Mouse (Mus musculus) natural killer cell, adult 2 months (primary cell): Measurements from ENCODE around the gene Tuba1a.
"Not testable (repeated sequence)": the region's sequence is repeated elsewhere in the genome, so short reads cannot be mapped to it uniquely, and the experiment has no call there.

Experiments
- DNase-seq, 2 experiments: peaks; one replicate each; pipeline ENCODE4 v3.0.0; 2022; ENCODE audit warnings: low spot score in 2 of 2

Tuba1a gene

DNA sequence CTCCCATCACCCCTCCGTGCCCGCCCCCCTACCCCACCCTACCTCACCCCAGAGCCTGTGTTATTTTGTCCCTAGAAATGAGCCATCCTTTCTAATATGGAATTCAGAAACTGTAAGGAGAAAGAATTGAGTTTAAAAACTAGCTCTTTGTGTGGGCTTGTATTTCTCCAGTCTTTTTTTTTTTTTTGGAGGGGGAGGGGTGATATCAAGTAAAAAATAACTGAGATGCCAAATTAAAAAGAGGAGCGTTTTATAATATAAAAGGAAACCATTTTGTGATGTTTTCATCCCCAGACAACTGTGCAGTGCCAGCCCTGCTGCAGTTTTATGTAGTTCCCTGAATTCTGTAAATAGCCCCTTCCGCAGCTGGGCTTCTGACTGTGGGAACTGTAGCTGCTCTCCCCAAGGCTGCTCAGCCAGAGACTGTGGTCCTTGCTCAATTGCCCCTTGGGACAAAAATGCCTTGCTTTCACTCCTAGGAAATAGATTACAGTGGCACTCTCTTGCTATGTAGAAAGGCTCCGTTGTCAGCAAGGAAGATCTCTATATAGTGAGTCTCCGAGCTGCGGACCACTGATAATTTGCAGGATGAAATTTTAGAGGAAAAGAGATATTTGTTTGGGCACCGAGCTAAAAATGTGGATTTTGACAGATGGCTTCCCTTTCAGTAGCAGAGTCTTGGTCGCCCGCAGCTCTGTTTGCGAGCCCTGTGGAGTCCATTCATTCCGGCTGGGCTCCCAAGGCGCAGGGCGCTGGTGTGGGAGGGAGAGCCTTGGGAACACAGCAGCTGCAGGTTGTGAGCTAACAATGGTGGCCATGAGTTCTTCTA lies 1.1 kb upstream of the Tuba1a start:
- no peak for DNase-seq

GRCm38 (mm10) chr15:98952751-98953400 lies 627 bp downstream of the Tuba1a start:
- no peak for DNase-seq

- DNase-seq, result no peak
Observed at GRCm38 (mm10) chr15:98952063-98952455, 1.4 kb downstream of the Tuba1a start.

DNA sequence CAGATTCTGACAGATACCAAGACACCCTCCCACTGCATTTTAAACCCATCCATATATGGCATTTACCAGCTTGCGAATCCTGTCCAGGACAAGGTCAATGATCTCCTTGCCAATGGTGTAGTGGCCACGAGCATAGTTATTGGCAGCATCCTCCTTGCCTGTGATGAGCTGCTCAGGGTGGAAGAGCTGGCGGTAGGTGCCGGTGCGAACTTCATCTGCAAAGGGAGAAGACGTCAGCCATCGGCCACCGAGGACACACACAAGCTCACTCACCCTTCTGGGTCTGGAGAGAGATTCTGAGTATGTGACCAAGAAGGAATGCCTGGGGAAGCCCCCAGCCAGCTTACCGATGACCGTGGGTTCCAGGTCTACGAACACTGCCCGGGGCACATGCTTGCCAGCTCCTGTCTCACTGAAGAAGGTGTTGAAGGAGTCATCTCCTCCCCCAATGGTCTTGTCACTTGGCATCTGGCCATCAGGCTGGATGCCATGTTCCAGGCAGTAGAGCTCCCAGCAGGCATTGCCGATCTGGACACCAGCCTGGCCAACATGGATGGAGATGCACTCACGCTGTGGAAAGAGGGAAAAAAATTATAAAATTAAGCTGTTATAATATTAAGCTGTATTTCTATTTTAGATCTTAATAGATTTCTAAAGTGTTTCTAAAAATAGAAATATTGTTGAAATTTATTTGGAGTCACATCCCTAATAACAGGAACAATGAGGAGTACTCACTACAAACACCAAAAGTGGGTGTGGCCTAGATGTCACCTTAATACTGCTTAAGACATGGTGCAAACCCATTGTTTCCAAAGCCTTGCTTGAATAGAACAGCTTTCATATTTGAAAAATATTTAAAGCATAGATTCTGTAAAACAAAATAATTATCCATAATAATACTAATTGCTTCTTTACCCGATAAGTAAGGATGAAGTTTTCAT lies 2.1 kb downstream of the Tuba1a start:
- DNase-seq, result not testable (repeated sequence)

- DNase-seq, result no peak
Observed at GRCm38 (mm10) chr15:98949607-98949892, 4.0 kb downstream of the Tuba1a start.

DNA sequence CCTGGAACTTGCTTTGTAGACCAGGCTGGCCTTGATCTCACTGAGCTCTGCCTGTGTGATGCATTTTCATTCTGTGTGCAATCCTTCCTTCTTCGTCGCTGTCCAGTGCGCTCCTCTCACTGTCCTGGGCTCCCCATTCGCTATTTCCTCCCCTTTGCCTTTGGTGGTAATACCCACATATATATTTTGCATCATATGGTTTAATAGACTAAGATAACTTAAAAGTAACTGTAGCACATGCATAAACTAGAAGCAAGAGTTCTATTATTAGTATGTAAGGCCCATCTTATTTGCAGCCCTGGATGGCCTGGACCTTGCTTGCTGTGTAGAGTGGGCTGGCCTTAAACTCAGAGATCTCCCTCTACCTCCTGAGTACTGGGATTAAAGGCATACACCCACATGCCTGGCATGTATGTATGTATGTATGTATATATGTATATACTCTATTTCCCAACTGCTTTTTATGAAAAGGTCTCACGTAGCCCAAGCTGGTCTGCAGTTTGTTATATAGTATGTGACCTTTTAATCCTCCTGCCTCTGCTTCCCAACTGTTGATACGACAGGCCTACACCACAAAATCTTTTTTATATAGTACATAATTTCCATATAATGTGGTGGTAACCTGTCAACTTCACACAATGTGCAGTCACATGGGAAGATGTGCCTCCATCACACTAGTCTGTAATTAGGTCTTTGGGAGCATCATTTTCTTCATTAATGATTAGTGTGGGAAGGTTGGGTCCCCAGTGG lies 4.5 kb downstream of the Tuba1a start:
- no peak for DNase-seq

DNA sequence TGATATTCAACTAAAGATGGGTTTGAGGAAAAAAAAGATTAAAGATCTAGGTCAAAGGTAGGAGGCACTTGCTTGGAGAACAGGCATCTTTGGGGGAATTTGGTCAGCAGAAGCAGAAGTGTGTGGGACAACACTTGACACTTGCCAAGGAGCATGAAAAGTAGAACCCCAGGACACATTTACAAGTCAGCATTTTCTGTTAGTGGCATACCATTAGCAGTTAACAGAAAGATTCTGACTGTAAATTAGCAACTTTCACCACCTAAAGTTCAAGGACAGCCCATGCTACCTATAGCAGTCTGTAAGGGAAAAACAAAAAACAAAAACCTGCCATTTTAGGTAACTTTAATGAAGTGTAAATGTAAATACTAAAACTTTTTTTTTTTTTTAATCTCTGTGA lies 5.1 kb downstream of the Tuba1a start:
- DNase-seq, result no peak

- DNase-seq, result no peak
Observed at GRCm38 (mm10) chr15:98947884-98948283, 5.6 kb downstream of the Tuba1a start.

- DNase-seq, result no peak
Observed at GRCm38 (mm10) chr15:98943133-98943532, 10.4 kb downstream of the Tuba1a start.

- DNase-seq, result no peak
Observed at GRCm38 (mm10) chr15:98942081-98942480, 11.4 kb downstream of the Tuba1a start.

DNA sequence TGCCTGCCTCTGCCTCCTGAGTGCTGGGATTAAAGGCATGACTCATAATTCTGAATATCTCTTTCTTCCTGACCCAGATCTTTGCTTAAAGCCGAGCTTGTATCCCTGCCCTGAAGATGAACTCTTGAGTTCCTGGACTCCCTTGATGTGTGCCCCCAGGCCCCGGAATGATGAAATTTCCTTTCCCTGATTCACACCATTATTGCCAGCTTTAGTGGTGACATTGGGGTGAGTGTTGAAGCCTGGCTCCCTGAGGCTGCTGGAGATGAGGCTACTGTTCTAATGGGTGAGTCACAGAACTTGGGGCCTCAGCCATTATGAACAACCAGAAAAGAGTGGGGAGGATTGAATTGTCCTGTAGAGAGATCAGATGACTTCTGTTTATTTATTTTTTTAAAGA lies 12.0 kb downstream of the Tuba1a start:
- DNase-seq, result no peak

DNA sequence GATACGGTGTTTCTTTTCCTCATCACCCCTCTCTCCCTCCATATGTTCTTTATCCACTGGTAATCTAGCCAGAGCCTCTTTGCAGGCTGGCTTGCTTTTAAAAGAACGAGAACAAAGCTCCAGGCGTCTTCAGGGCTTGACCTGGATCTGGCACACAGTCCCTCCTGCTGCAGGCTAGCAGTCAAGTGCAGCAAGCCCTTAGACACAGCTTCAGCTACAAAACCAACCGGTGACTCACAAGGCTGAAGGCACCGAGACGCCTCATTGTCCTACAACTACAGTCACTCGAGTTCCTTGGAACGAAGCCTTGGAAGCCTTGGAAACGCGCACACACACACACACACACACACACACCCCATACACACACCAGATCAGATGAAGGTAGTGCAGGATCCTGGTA lies 12.7 kb downstream of the Tuba1a start:
- DNase-seq, result no peak

- DNase-seq, result peak; percentile 85 to 86
Observed at GRCm38 (mm10) chr15:98934217-98934839, 19.2 kb downstream of the Tuba1a start, which contains the start of gene Tuba1b. Gene Tuba1b, minus strand, starts transcription at chr15:98934565.

- DNase-seq, result peak; percentile 82 to 88
Observed at GRCm38 (mm10) chr15:98933833-98934216, 19.7 kb downstream of the Tuba1a start.

GRCm38 (mm10) chr15:98933004-98933671 lies 20.4 kb downstream of the Tuba1a start:
- not testable (repeated sequence) for DNase-seq

DNA sequence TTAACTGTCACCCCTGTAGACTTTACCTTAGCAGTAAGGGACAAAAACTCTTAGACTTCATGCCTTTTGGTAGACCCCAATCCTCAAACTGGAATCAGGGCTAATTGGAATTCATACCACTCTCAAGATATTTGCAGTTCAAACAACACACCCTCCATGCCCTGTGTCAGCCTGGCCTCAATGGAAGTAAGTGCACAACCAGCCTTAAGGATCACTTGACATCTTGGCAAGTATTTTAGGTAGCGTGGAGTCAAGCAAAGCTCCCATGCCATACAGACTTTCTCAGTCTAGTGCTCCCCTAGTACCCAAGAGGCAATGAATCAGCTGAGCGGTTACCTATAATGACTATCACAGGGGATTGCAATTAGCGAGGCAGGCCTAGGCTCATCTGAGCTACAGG lies 22.5 kb downstream of the Tuba1a start:
- DNase-seq, result no peak

GRCm38 (mm10) chr15:98930017-98930734 lies 23.3 kb downstream of the Tuba1a start:
- no peak for DNase-seq

DNA sequence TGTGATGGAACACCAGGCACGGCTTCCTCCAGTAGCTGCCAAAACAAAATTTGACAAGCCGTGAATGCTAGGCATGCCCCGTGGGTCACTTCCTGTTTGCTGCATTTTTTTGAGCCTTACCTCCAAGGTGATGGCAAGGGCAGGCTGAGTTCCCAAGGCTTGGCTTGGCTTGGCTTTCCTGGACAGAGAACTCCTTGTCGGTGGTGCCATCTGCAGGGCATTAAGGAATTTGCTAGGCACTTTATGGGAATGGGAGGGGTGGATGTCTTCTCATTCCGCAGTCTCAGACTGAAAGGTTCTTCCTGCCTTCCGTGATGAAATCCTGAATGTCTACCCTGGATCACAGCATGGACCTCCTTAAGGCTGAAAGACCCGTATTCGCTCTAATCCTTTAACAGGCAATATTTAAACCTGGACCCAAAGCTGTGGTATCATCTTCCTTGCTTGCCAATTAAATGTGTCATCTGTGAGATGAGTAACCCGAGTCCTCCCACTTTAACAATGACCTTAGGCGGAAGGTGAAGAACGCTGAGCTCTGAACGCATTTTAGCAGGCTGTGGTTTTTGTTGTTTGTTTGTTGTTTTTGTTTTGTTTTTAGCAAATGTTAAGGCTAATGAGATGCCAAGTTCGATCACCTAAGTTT lies 24.8 kb downstream of the Tuba1a start:
- peak; percentile 21 to 30 for DNase-seq

DNA sequence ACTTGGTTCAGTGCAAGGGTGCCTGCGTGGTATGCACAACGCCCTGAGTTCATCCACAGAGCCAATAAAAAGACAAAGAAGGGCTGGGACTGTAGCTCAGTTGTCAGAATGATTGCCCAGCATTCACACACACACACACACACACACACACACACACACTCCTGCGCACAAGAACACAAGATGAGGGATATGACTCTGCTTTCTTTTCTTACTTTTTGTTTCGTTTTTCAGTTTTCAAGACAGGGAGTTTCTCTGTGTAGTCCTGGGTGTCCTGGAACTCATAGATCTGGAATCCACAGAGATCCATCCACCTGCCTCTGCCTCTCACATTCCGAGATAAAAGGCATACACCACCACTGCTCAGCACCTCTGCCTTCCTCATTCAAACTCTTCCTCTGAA lies 25.9 kb downstream of the Tuba1a start:
- DNase-seq, result no peak
